Mouse (Mus musculus): Measurements from ENCODE around the gene Dok1. TPM values are rescaled to one million over a fixed set of nuclear protein-coding genes. Genes with fewer than 3 reads are reported as not detected.
A peak's percentile ranks its signal among the peaks of the same experiment; 100 is the strongest.

Dok1 gene
- total and polyA plus RNA-seq, 2 experiments from 2014 or later: 6.3 to 11.5 TPM

DNA sequence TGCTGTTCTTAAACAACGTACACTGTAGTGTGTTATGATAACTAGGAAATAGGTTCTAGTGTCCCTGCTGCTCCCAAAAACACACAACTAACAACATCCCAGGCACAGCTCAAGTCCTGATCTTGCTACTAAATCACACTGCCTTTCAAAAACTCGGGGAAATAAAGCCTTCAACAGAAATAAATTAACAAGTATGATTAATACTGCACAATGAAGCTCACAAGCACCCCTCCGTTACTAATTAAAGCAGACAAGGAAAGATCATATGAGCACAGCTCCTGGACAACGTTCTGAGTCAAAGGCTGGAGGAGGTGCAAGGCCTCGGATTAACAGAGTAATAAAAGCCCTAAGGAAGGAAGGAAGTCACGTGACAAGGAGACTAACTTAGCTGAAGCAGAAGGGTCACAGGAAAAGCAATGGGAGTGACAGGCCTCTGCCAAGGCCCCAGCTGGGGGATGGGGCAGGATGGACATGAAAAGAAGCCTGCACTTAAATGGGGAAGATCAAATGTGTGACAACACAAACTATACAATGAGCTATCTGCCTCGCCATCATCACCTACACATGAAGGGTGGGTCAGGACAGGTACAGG, 35.7 kb downstream of the Dok1 start:
- no peak overlapping the region for H3K4me3 ChIP-seq (ENCODE audit: low read depth, low read length)
- H3K9me3 ChIP-seq (replicated peaks; ENCODE audit: control insufficient read depth, low read length): no peaks in the 10 kb centered on the region
- H3K36me3 ChIP-seq (replicated peaks; ENCODE audit: control insufficient read depth, insufficient read depth, low read length): no peaks in the 10 kb centered on the region
- H3K27ac ChIP-seq (ENCODE audit: low read depth): peak overlapping the region; percentile 70
- ATAC-seq (ENCODE audit: insufficient read depth, low read depth) (peak; percentile 33), DNase-seq (ENCODE audit: low spot score) (peak; percentile 50)
- H3K9ac ChIP-seq (replicated peaks; ENCODE audit: low read depth, low read length): no peak overlapping the region
- no peak overlapping the region for H3K4me2 ChIP-seq (ENCODE audit: low read depth, low read length)
- no peaks in the 10 kb centered on the region for H3K4me1 ChIP-seq (ENCODE audit: control insufficient read depth, insufficient read depth)
- TF ChIP-seq CTCF (IDR thresholded peaks at IDR 0.05; ENCODE audit: low read depth) (no peak), EP300 (IDR thresholded peaks at IDR 0.05; ENCODE audit: low read depth) (no peak)
- WGBS: 38% methylated on average over 7 of the region's 7 CpGs
- H3K27me3 ChIP-seq (ENCODE audit: control insufficient read depth, insufficient read depth, low read length): 0 out of 2 replicates have a peak, but pooled peaks cover 2% of the 10 kb centered on the region

DNA sequence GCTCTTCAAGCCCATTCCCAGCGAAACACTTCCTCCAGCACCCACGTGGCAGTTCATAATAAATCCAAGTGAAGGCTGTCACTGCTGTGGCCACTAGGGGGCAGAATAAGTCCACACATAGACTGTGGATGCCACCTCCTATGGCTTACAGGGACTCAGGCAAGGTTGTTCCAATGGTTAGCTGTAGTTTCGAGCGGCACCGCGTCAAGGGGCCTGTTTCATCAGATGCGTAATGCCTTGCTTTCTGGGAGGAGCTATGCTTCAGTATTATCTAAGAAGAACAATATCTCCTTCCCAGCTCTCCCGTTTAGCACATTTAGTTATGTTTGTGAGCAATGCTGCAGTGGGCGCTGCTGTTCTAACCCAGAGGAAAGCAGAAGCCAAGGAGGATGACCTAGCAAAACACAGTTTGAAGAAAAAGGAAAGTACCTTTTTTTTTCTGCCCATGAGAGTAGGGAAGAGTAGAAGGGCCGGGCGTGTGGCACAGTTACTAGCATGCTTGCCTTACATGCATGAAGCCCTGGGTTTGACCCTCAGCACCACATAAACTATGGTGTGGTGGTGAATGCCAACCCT, 36.4 kb downstream of the Dok1 start:
- no peak overlapping the region for H3K9ac ChIP-seq (replicated peaks; ENCODE audit: low read depth, low read length)
- H3K4me3 ChIP-seq (ENCODE audit: low read depth, low read length): no peak overlapping the region

DNA sequence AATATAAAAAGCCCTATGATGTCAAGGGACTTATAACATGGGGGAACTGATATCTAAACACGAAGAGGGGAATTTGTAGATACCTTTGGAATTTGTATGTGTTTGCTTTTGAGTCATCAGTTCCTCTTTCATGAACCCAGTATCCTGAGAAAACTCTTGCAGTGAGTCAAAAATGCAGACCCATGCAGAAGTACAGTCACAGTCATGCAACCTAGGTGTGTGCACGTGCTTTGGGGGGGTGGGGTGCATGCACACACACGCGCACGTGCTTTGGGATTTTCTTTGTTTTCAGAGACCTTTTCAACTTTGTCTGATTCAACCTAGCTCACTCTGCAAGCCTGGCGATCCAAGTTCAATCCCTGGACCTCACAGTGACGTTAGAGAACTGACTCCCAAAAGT, 38.9 kb downstream of the Dok1 start:
- Histone ChIP-seq H3K4me3 (ENCODE audit: low read depth, low read length) (no peak overlapping the region), H3K27ac (ENCODE audit: low read depth) (no peak overlapping the region), H3K4me2 (ENCODE audit: low read depth, low read length) (no peak overlapping the region), H3K27me3 (ENCODE audit: control insufficient read depth, insufficient read depth, low read length) (0 out of 2 replicates have a peak, but pooled peaks cover 2% of the 10 kb centered on the region), H3K4me1 (ENCODE audit: control insufficient read depth, insufficient read depth) (no peaks in the 10 kb centered on the region), H3K36me3 (replicated peaks; ENCODE audit: control insufficient read depth, insufficient read depth, low read length) (no peaks in the 10 kb centered on the region), H3K9me3 (replicated peaks; ENCODE audit: control insufficient read depth, low read length) (no peaks in the 10 kb centered on the region), H3K9ac (replicated peaks; ENCODE audit: low read depth, low read length) (no peak overlapping the region)
- no peak for TF ChIP-seq EP300 (IDR thresholded peaks at IDR 0.05; ENCODE audit: low read depth)
- no peak for TF ChIP-seq CTCF (IDR thresholded peaks at IDR 0.05; ENCODE audit: low read depth)
- 64% methylated on average over 7 of the region's 7 CpGs for WGBS
- no peak for DNase-seq (ENCODE audit: low spot score)
- ATAC-seq (ENCODE audit: insufficient read depth, low read depth): no peak

More for the DNA sequence above, 36.4 kb downstream of the Dok1 start:
- Histone ChIP-seq H3K36me3 (replicated peaks; ENCODE audit: control insufficient read depth, insufficient read depth, low read length) (no peaks in the 10 kb centered on the region), H3K9me3 (replicated peaks; ENCODE audit: control insufficient read depth, low read length) (no peaks in the 10 kb centered on the region), H3K27ac (ENCODE audit: low read depth) (peak overlapping the region; percentile 70), H3K4me2 (ENCODE audit: low read depth, low read length) (peak overlapping the region; percentile 28; the same call in 1 of the 2 replicates), H3K27me3 (ENCODE audit: control insufficient read depth, insufficient read depth, low read length) (0 out of 2 replicates have a peak, but pooled peaks cover 2% of the 10 kb centered on the region), H3K4me1 (ENCODE audit: control insufficient read depth, insufficient read depth) (no peaks in the 10 kb centered on the region)
- peak; percentile 91 for ATAC-seq (ENCODE audit: insufficient read depth, low read depth)
- 9% methylated on average over 11 of the region's 11 CpGs for WGBS
- TF ChIP-seq EP300 (IDR thresholded peaks at IDR 0.05; ENCODE audit: low read depth) (peak; percentile 46; the same call in 1 of the 2 replicates), CTCF (IDR thresholded peaks at IDR 0.05; ENCODE audit: low read depth) (peak; percentile 98)
- DNase-seq (ENCODE audit: low spot score): peak; percentile 94

DNA sequence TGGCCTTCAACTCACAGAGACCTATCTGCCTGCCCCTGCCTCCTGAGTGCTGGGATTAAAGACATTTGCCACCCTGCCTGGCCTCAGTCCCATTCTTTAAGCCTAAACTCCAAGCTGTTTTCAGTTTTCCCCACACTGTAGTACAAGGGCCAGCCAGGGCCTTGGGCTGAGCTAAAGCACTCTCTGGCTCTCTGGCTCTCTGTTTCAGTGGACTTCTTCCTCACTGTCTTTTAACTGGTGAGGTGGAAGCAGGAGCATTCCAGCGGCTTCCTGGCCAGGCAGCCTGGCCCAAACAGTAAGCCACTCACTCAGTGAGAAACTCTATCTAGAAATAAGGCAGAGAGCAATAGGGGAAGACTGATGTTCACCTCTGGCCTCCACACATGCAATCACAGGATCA, 39.6 kb downstream of the Dok1 start:
- TF ChIP-seq EP300 (IDR thresholded peaks at IDR 0.05; ENCODE audit: low read depth) (no peak), CTCF (IDR thresholded peaks at IDR 0.05; ENCODE audit: low read depth) (no peak)
- Histone ChIP-seq H3K4me3 (ENCODE audit: low read depth, low read length) (no peak overlapping the region), H3K4me2 (ENCODE audit: low read depth, low read length) (no peak overlapping the region), H3K4me1 (ENCODE audit: control insufficient read depth, insufficient read depth) (no peaks in the 10 kb centered on the region), H3K9ac (replicated peaks; ENCODE audit: low read depth, low read length) (no peak overlapping the region), H3K27ac (ENCODE audit: low read depth) (no peak overlapping the region), H3K27me3 (ENCODE audit: control insufficient read depth, insufficient read depth, low read length) (0 out of 2 replicates have a peak, but pooled peaks cover 2% of the 10 kb centered on the region), H3K36me3 (replicated peaks; ENCODE audit: control insufficient read depth, insufficient read depth, low read length) (no peaks in the 10 kb centered on the region), H3K9me3 (replicated peaks; ENCODE audit: control insufficient read depth, low read length) (no peaks in the 10 kb centered on the region)
- WGBS: 34% methylated on average over 1 of the region's 1 CpGs
- ATAC-seq (ENCODE audit: insufficient read depth, low read depth): no peak
- no peak for DNase-seq (ENCODE audit: low spot score)

DNA sequence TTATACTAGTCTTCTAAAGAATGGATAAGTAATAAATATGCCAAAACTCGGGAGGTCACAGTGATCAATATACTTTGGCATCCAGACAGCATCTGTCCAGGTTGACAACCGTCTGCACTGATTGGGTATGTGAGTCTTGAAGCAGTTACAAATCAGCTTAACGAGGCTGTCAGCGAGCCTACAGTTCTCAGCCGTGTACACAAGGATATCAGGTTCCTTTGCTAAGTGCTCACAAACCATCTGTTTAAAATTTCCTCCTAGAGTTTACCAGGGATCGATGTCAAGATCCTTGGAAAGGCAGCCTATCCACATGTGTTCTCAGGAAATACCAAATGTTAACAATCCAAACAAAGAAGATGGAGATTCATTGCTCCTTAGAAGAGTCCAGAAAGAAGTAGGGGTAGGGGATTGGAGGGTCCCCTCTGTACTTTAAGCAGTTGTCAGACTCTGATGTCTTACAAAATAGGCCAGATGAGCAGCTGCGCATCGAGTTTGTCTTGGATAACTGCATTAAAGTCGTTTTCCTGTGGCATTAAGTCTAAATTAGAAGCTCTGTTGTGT, 45.8 kb downstream of the Dok1 start:
- no peak for DNase-seq (ENCODE audit: low spot score)
- H3K4me2 ChIP-seq (ENCODE audit: low read depth, low read length): no peak overlapping the region
- H3K4me3 ChIP-seq (ENCODE audit: low read depth, low read length): no peak overlapping the region
- TF ChIP-seq EP300 (IDR thresholded peaks at IDR 0.05; ENCODE audit: low read depth) (no peak), CTCF (IDR thresholded peaks at IDR 0.05; ENCODE audit: low read depth) (no peak)
- H3K9ac ChIP-seq (replicated peaks; ENCODE audit: low read depth, low read length): no peak overlapping the region
- no peak for ATAC-seq (ENCODE audit: insufficient read depth, low read depth)
- H3K4me1 ChIP-seq (ENCODE audit: control insufficient read depth, insufficient read depth): no peaks in the 10 kb centered on the region
- no peaks in the 10 kb centered on the region for H3K27me3 ChIP-seq (ENCODE audit: control insufficient read depth, insufficient read depth, low read length)
- no peak overlapping the region for H3K27ac ChIP-seq (ENCODE audit: low read depth)
- H3K9me3 ChIP-seq (replicated peaks; ENCODE audit: control insufficient read depth, low read length): no peaks in the 10 kb centered on the region
- no peaks in the 10 kb centered on the region for H3K36me3 ChIP-seq (replicated peaks; ENCODE audit: control insufficient read depth, insufficient read depth, low read length)
- 38% methylated on average over 9 of the region's 9 CpGs for WGBS

Small RNA genes lying within 50 kb of the gene (microRNA-seq; reads per million reads assigned to microRNA genes)
- gene Mir7040: not detected

Other genes starting within 250 kb of the Dok1 start
- gene Sema4f, start 93.7 kb downstream of the Dok1 start, total RNA-seq (2014; rRNA removed; ENCODE audit: low replicate concordance): not detected in 2 replicates
- 0.04 TPM in 1 of 2 replicates, not detected in the other for gene Sema4f, start 93.7 kb downstream of the Dok1 start, polyA plus RNA-seq (2015; fragmentation: Nextera tagmentation; extraction: Ambion mirVana)
- gene M1ap, start 86.6 kb downstream of the Dok1 start, total RNA-seq (2014; rRNA removed; ENCODE audit: low replicate concordance): 0.39 TPM in 1 of 2 replicates, not detected in the other
- gene M1ap, start 86.6 kb downstream of the Dok1 start, polyA plus RNA-seq (2015; fragmentation: Nextera tagmentation; extraction: Ambion mirVana): 0.59 and 0.75 TPM in 2 replicates
- 9.0 and 9.8 TPM in 2 replicates for gene Loxl3, start 702 bp upstream of the Dok1 start, total RNA-seq (2014; rRNA removed; ENCODE audit: low replicate concordance)
- gene Loxl3, start 702 bp upstream of the Dok1 start, polyA plus RNA-seq (2015; fragmentation: Nextera tagmentation; extraction: Ambion mirVana): 3.8 and 4.3 TPM in 2 replicates
- gene Aup1, start 21.1 kb upstream of the Dok1 start, total RNA-seq (2014; rRNA removed; ENCODE audit: low replicate concordance): 156 and 219 TPM in 2 replicates
- 104 and 108 TPM in 2 replicates for gene Aup1, start 21.1 kb upstream of the Dok1 start, polyA plus RNA-seq (2015; fragmentation: Nextera tagmentation; extraction: Ambion mirVana)
- 46.3 and 50.3 TPM in 2 replicates for gene Htra2, start 21.8 kb upstream of the Dok1 start, total RNA-seq (2014; rRNA removed; ENCODE audit: low replicate concordance)
- gene Htra2, start 21.8 kb upstream of the Dok1 start, polyA plus RNA-seq (2015; fragmentation: Nextera tagmentation; extraction: Ambion mirVana): 55.4 and 61.9 TPM in 2 replicates
- not detected in 2 replicates for gene Dqx1, start 24.4 kb upstream of the Dok1 start, total RNA-seq (2014; rRNA removed; ENCODE audit: low replicate concordance)
- gene Dqx1, start 24.4 kb upstream of the Dok1 start, polyA plus RNA-seq (2015; fragmentation: Nextera tagmentation; extraction: Ambion mirVana): 0.08 and 0.32 TPM in 2 replicates
- gene Tlx2, start 36.8 kb upstream of the Dok1 start, total RNA-seq (2014; rRNA removed; ENCODE audit: low replicate concordance): not detected in 2 replicates
- gene Tlx2, start 36.8 kb upstream of the Dok1 start, polyA plus RNA-seq (2015; fragmentation: Nextera tagmentation; extraction: Ambion mirVana): not detected in 2 replicates
- 12.1 and 14.8 TPM in 2 replicates for gene Pcgf1, start 44.4 kb upstream of the Dok1 start, total RNA-seq (2014; rRNA removed; ENCODE audit: low replicate concordance)
- 13.2 and 14.7 TPM in 2 replicates for gene Pcgf1, start 44.4 kb upstream of the Dok1 start, polyA plus RNA-seq (2015; fragmentation: Nextera tagmentation; extraction: Ambion mirVana)
- gene Lbx2, start 52.9 kb upstream of the Dok1 start, total RNA-seq (2014; rRNA removed; ENCODE audit: low replicate concordance): not detected in 2 replicates
- gene Lbx2, start 52.9 kb upstream of the Dok1 start, polyA plus RNA-seq (2015; fragmentation: Nextera tagmentation; extraction: Ambion mirVana): 0.59 and 0.64 TPM in 2 replicates
- gene Ccdc142, start 68.1 kb upstream of the Dok1 start, total RNA-seq (2014; rRNA removed; ENCODE audit: low replicate concordance): 0.11 and 0.97 TPM in 2 replicates
- gene Ccdc142, start 68.1 kb upstream of the Dok1 start, polyA plus RNA-seq (2015; fragmentation: Nextera tagmentation; extraction: Ambion mirVana): 1.1 and 1.6 TPM in 2 replicates
- gene Gm42688, start 68.1 kb upstream of the Dok1 start, total RNA-seq (2014; rRNA removed; ENCODE audit: low replicate concordance): 2.4 and 3.4 TPM in 2 replicates
- gene Gm42688, start 68.1 kb upstream of the Dok1 start, polyA plus RNA-seq (2015; fragmentation: Nextera tagmentation; extraction: Ambion mirVana): 1.1 and 1.4 TPM in 2 replicates
- 87.9 and 156 TPM in 2 replicates for gene Mrpl53, start 75.6 kb upstream of the Dok1 start, total RNA-seq (2014; rRNA removed; ENCODE audit: low replicate concordance)
- 242 and 247 TPM in 2 replicates for gene Mrpl53, start 75.6 kb upstream of the Dok1 start, polyA plus RNA-seq (2015; fragmentation: Nextera tagmentation; extraction: Ambion mirVana)
- 27.5 and 28.1 TPM in 2 replicates for gene Mogs, start 82.0 kb upstream of the Dok1 start, total RNA-seq (2014; rRNA removed; ENCODE audit: low replicate concordance)
- gene Mogs, start 82.0 kb upstream of the Dok1 start, polyA plus RNA-seq (2015; fragmentation: Nextera tagmentation; extraction: Ambion mirVana): 7.9 and 9.4 TPM in 2 replicates
- gene Wbp1, start 88.1 kb upstream of the Dok1 start, total RNA-seq (2014; rRNA removed; ENCODE audit: low replicate concordance): 151 and 186 TPM in 2 replicates
- 97.5 and 98.1 TPM in 2 replicates for gene Wbp1, start 88.1 kb upstream of the Dok1 start, polyA plus RNA-seq (2015; fragmentation: Nextera tagmentation; extraction: Ambion mirVana)
- 8.9 and 11.6 TPM in 2 replicates for gene Ino80b, start 92.0 kb upstream of the Dok1 start, total RNA-seq (2014; rRNA removed; ENCODE audit: low replicate concordance)
- gene Ino80b, start 92.0 kb upstream of the Dok1 start, polyA plus RNA-seq (2015; fragmentation: Nextera tagmentation; extraction: Ambion mirVana): 5.5 and 6.8 TPM in 2 replicates
- gene Rtkn, start 102.0 kb upstream of the Dok1 start, total RNA-seq (2014; rRNA removed; ENCODE audit: low replicate concordance): 40.0 and 45.9 TPM in 2 replicates
- gene Rtkn, start 102.0 kb upstream of the Dok1 start, polyA plus RNA-seq (2015; fragmentation: Nextera tagmentation; extraction: Ambion mirVana): 12.5 and 13.0 TPM in 2 replicates
- 1.4 and 5.5 TPM in 2 replicates for gene Wdr54, start 122.9 kb upstream of the Dok1 start, total RNA-seq (2014; rRNA removed; ENCODE audit: low replicate concordance)
- gene Wdr54, start 122.9 kb upstream of the Dok1 start, polyA plus RNA-seq (2015; fragmentation: Nextera tagmentation; extraction: Ambion mirVana): 0.96 and 1.1 TPM in 2 replicates
- gene 1700003E16Rik, start 122.9 kb upstream of the Dok1 start, total RNA-seq (2014; rRNA removed; ENCODE audit: low replicate concordance): 2.0 TPM in 1 of 2 replicates, not detected in the other
- 0.20 and 0.45 TPM in 2 replicates for gene 1700003E16Rik, start 122.9 kb upstream of the Dok1 start, polyA plus RNA-seq (2015; fragmentation: Nextera tagmentation; extraction: Ambion mirVana)
- gene Dctn1, start 132.4 kb upstream of the Dok1 start, total RNA-seq (2014; rRNA removed; ENCODE audit: low replicate concordance): 45.9 and 47.7 TPM in 2 replicates
- gene Dctn1, start 132.4 kb upstream of the Dok1 start, polyA plus RNA-seq (2015; fragmentation: Nextera tagmentation; extraction: Ambion mirVana): 48.9 and 50.8 TPM in 2 replicates
- gene Slc4a5, start 186.4 kb upstream of the Dok1 start, total RNA-seq (2014; rRNA removed; ENCODE audit: low replicate concordance): not detected in 2 replicates
- gene Slc4a5, start 186.4 kb upstream of the Dok1 start, polyA plus RNA-seq (2015; fragmentation: Nextera tagmentation; extraction: Ambion mirVana): 0.03 TPM in 1 of 2 replicates, not detected in the other